Mouse (Mus musculus): ENCODE measurements around the gene Wfdc16. TPM values are rescaled to one million over a fixed set of nuclear protein-coding genes. Genes with fewer than 3 reads are reported as not detected.
"Not testable (repeated sequence)": the region's sequence is repeated elsewhere in the genome, so short reads cannot be mapped to it uniquely, and the experiment has no call there.

Wfdc16 gene
- total RNA-seq, 2 experiments from 2014 or later, result not detected

DNA sequence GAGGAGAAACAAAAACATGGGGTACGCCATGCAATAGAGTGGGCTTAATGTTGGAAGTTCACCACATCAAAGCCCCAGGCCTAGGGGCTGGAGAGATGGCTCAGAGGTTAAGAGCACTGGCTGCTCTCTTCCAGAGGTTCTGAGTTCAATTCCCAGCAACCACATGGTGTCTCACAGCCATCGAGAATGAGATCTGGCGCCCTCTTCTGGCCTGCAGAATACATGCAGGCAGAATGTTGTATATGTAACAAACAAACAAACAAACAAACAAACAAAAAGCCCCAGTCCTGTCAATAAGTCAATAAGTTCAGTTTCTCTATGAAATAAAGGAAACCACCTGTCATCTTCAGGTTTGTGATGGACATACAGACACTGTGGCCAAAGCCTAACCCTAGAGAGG lies 38.4 kb downstream of the Wfdc16 start:
- no peak for DNase-seq

GRCm38 (mm10) chr2:164593494-164593893 lies 45.1 kb downstream of the Wfdc16 start, which contains the start of gene Eppin:
Gene Eppin (minus strand): TSS chr2:164593594.
- DNase-seq, result no peak

DNA sequence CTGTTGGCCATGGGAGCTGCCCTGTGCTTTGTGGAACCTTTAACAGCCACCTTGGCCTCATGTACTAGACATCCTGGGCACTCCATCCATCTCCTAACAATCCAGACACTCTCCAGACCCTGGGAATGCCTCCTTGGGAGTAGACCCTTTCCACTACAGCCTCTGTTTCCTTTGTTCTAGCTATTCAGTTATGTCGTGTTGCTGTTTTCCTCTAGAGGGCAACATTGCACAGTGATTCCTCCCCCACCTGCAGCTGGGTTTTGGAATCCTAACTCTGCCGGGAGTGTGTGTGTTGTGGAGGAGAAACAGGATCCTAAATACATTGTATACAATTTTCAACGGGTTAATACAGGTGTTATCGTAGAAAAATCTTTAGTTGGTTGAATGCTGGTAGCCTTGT lies 46.6 kb downstream of the Wfdc16 start:
- DNase-seq, result no peak

- not testable (repeated sequence) for DNase-seq
These were observed 53.4 kb downstream of the Wfdc16 start, which contains the start of gene Wfdc6a for GRCm38 (mm10) chr2:164585025-164585725. Gene Wfdc6a (minus strand): TSS chr2:164585447.

Other genes starting within 250 kb of the Wfdc16 start
- not detected for gene Slpi, start 249.7 kb downstream of the Wfdc16 start, total RNA-seq (2021)
- not detected for gene Rbpjl, start 235.7 kb downstream of the Wfdc16 start, total RNA-seq (2021)
- gene Matn4, start 233.6 kb downstream of the Wfdc16 start, total RNA-seq (2021), result 1 to 10 TPM; 1.0 to 2.3 TPM
- 10 to 100 TPM; 28.0 to 62.1 TPM for gene Sdc4, start 194.9 kb downstream of the Wfdc16 start, total RNA-seq (2021)
- gene Sys1, start 181.8 kb downstream of the Wfdc16 start, total RNA-seq (2021), result 10 to 100 TPM; 17.2 to 20.2 TPM
- 1 to 10 TPM; 3.2 to 8.9 TPM for gene Gm20458, start 177.8 kb downstream of the Wfdc16 start, total RNA-seq (2021)
- not detected for gene Trp53tg5, start 165.1 kb downstream of the Wfdc16 start, total RNA-seq (2021)
- gene Dbndd2, start 152.7 kb downstream of the Wfdc16 start, total RNA-seq (2021), result 10 to 100 TPM; 21.2 to 35.4 TPM
- gene Pigt, start 141.3 kb downstream of the Wfdc16 start, total RNA-seq (2021), result 10 to 100 TPM; 27.7 to 39.4 TPM
- not detected for gene Wfdc2, start 76.4 kb downstream of the Wfdc16 start, total RNA-seq (2021)
- not detected for gene Spint3, start 65.3 kb downstream of the Wfdc16 start, total RNA-seq (2021)
- not detected for gene Wfdc6a, start 53.3 kb downstream of the Wfdc16 start, total RNA-seq (2021)
- not detected for gene Eppin, start 45.2 kb downstream of the Wfdc16 start, total RNA-seq (2021)
- gene Wfdc6b, start 25.3 kb downstream of the Wfdc16 start, total RNA-seq (2021), result not detected
- not detected for gene Wfdc8, start 25.2 kb downstream of the Wfdc16 start, total RNA-seq (2021)
- not detected for gene Wfdc10, start 17.2 kb upstream of the Wfdc16 start, total RNA-seq (2021)
- gene Wfdc9, start 17.8 kb upstream of the Wfdc16 start, total RNA-seq (2021), result not detected
- gene Wfdc11, start 35.3 kb upstream of the Wfdc16 start, total RNA-seq (2021), result not detected
- not detected for gene Wfdc13, start 46.3 kb upstream of the Wfdc16 start, total RNA-seq (2021)
- gene Spint4, start 59.7 kb upstream of the Wfdc16 start, total RNA-seq (2021), result not detected
- gene Spint5, start 76.5 kb upstream of the Wfdc16 start, total RNA-seq (2021), result not detected
- gene Wfdc3, start 107.1 kb upstream of the Wfdc16 start, total RNA-seq (2021), result not detected
- gene Dnttip1, start 107.2 kb upstream of the Wfdc16 start, total RNA-seq (2021), result 10 to 100 TPM; 17.0 to 17.5 TPM
- 1 to 10 TPM; 1.2 to 1.7 TPM for gene Ube2c, start 131.1 kb upstream of the Wfdc16 start, total RNA-seq (2021)
- over 10,000 TPM; 15,847 to 16,724 TPM for gene Tnnc2, start 141.2 kb upstream of the Wfdc16 start, total RNA-seq (2021)
- gene Snx21, start 147.0 kb upstream of the Wfdc16 start, total RNA-seq (2021), result 10 to 100 TPM; 19.3 to 19.8 TPM
- 1 to 10 TPM; 8.0 to 9.1 TPM for gene Acot8, start 166.1 kb upstream of the Wfdc16 start, total RNA-seq (2021)
- 1 to 10 TPM; 1.4 TPM for gene Zswim3, start 166.3 kb upstream of the Wfdc16 start, total RNA-seq (2021)
- gene Zswim1, start 183.9 kb upstream of the Wfdc16 start, total RNA-seq (2021), result 1 to 10 TPM; 3.7 to 3.8 TPM
- not detected for gene Spata25, start 189.7 kb upstream of the Wfdc16 start, total RNA-seq (2021)
- 10 to 100 TPM; 42.9 to 49.2 TPM for gene Ctsa, start 194.1 kb upstream of the Wfdc16 start, total RNA-seq (2021)
- 10 to 100 TPM; 28.9 to 35.0 TPM for gene Neurl2, start 194.7 kb upstream of the Wfdc16 start, total RNA-seq (2021)
- gene Pltp, start 218.9 kb upstream of the Wfdc16 start, total RNA-seq (2021), result 10 to 100 TPM; 14.8 to 18.6 TPM
- gene Pcif1, start 240.5 kb upstream of the Wfdc16 start, total RNA-seq (2021), result 10 to 100 TPM; 21.0 to 25.8 TPM